In genomic region chr1:52216766-52217165, GRCm38 (mm10) we compare ENCODE assay signal across 15 mouse cellular contexts. TPM values are rescaled to one million over a fixed set of nuclear protein-coding genes. Genes with fewer than 3 reads are reported as not detected.
DNase-seq lines count a peak whose midpoint lies in the region; ATAC-seq and TF ChIP-seq lines count a peak whose summit lies in the region.
"Had no signal": no experiment of that assay in that cellular context is flagged by ENCODE, and none has a peak within 500 bp of the region (broad histone marks: within the 10 kb centered on the region; RNA-seq: fewer than 3 reads in every experiment).

No protein-coding gene starts in this region.

- H3K4me3 ChIP-seq in gastrocnemius, adult 2 months: no peak overlapping the region
- H3K4me3 ChIP-seq in stomach, postnatal 0 days (ENCODE audit: low read depth, low read length): no peak overlapping the region
- H3K4me3 ChIP-seq: embryonic facial prominence, embryonic 15.5 days; hindbrain, embryonic 13.5 days; kidney, embryonic 15.5 days; megakaryocyte, embryonic 14.5 days had no signal

- H3K9me3 ChIP-seq in stomach, postnatal 0 days (ENCODE audit: control insufficient read depth, low read length): no peaks in the 10 kb centered on the region
- H3K9me3 ChIP-seq: embryonic facial prominence, embryonic 15.5 days; hindbrain, embryonic 13.5 days; kidney, embryonic 15.5 days; megakaryocyte, embryonic 14.5 days had no signal

- H3K9ac ChIP-seq in stomach, postnatal 0 days (ENCODE audit: low read length): no peak overlapping the region
- H3K9ac ChIP-seq: embryonic facial prominence, embryonic 15.5 days; hindbrain, embryonic 13.5 days; kidney, embryonic 15.5 days had no signal

- H3K27me3 ChIP-seq in stomach, postnatal 0 days (ENCODE audit: control insufficient read depth, insufficient read depth, low read length): no peaks in the 10 kb centered on the region
- H3K27me3 ChIP-seq: embryonic facial prominence, embryonic 15.5 days; hindbrain, embryonic 13.5 days; kidney, embryonic 15.5 days; megakaryocyte, embryonic 14.5 days had no signal

- H3K4me2 ChIP-seq in stomach, postnatal 0 days (replicated peaks; ENCODE audit: low read depth): no peak overlapping the region
- H3K4me2 ChIP-seq: embryonic facial prominence, embryonic 15.5 days; hindbrain, embryonic 13.5 days; kidney, embryonic 15.5 days had no signal

- no peak for DNase-seq in gastrocnemius, adult 2 months
- no peak for DNase-seq in gastrocnemius, postnatal 25 days
- peak; percentile 17 for DNase-seq in lung, postnatal 36 days
- no peak for DNase-seq in lung, postnatal 14 days
- peak; percentile 65 for DNase-seq in R1 (ENCODE audit: low read depth, low spot score)
- DNase-seq in stomach, postnatal 0 days (ENCODE audit: low spot score): no peak
- no peak for DNase-seq in gastrocnemius, adult 18-20 months (ENCODE audit: low spot score)
- no peak for DNase-seq in spleen, postnatal 36 days (ENCODE audit: low spot score in 2 of 2)
- DNase-seq: adrenal gland, postnatal 25 days; cerebellum, adult 9-10 months; heart, adult 18-20 months had no signal

- intact Hi-C loops in gastrocnemius, adult 2 months (cut with DNase I): no loop called here

- no peak for TF ChIP-seq EP300 in stomach, postnatal 0 days (optimal IDR thresholded peaks at IDR 0.05)

- H3K36me3 ChIP-seq in stomach, postnatal 0 days (ENCODE audit: control insufficient read depth, insufficient read depth, low read length): no peaks in the 10 kb centered on the region

- ATAC-seq in stomach, postnatal 0 days (ENCODE audit: low FRiP score, low TSS enrichment): no peak

- H3K4me1 ChIP-seq in stomach, postnatal 0 days (replicated peaks; ENCODE audit: control insufficient read depth, insufficient read depth): no peaks in the 10 kb centered on the region
- H3K4me1 ChIP-seq: embryonic facial prominence, embryonic 15.5 days; hindbrain, embryonic 13.5 days; kidney, embryonic 15.5 days had no signal

- no peak overlapping the region for H3K27ac ChIP-seq in gastrocnemius, adult 2 months
- H3K27ac ChIP-seq in stomach, postnatal 0 days (replicated peaks): no peak overlapping the region
- H3K27ac ChIP-seq: embryonic facial prominence, embryonic 15.5 days; hindbrain, embryonic 13.5 days; kidney, embryonic 15.5 days had no signal

- peak; percentile 45 for TF ChIP-seq CTCF in gastrocnemius, adult 2 months (IDR thresholded peaks at IDR 0.05)
- peak; percentile 51 for TF ChIP-seq CTCF in stomach, postnatal 0 days (IDR thresholded peaks at IDR 0.05; ENCODE audit: low read depth)

RNA-seq across cellular contexts. Expression of gene Gls, which starts 16.3 kb away (rescaled TPM):
- total RNA-seq in gastrocnemius, adult 2 months (2021): 10 to 100 TPM; 57.3 to 88.0 TPM
- total RNA-seq in gastrocnemius, postnatal 25 days (2021): 10 to 100 TPM; 57.0 to 77.5 TPM
- polyA plus RNA-seq in stomach, postnatal 0 days (2015; fragmentation: Nextera tagmentation; extraction: Ambion mirVana): 10.4 TPM in 2 replicates
- 10 to 100 TPM; 81.6 to 85.6 TPM for total RNA-seq in gastrocnemius, adult 18-20 months (2021)

Comparison
In these comparisons a context has a peak if more than half of its experiments do, and no peak if none do; other contexts are left out.
1. DNase-seq: peak in lung, postnatal 36 days (single experiment) and R1 (single experiment); none in gastrocnemius, adult 2 months (single experiment), gastrocnemius, postnatal 25 days (single experiment), lung, postnatal 14 days (single experiment), stomach, postnatal 0 days (single experiment), gastrocnemius, adult 18-20 months (single experiment) and spleen, postnatal 36 days (0 of 2).